Mouse (Mus musculus) forebrain, embryonic 14.5 days (tissue): Measurements from ENCODE around the gene Ifit1bl1. TPM values are rescaled to one million over a fixed set of nuclear protein-coding genes. Genes with fewer than 3 reads are reported as not detected.
"Not testable (repeated sequence)": the region's sequence is repeated elsewhere in the genome, so short reads cannot be mapped to it uniquely, and the experiment has no call there.

Experiments used
- ATAC-seq: fragments of 200-750 bp; cut with Nextera tagmentation; 2 replicates; pipeline ENCODE4 v1.8.0; 2017; ENCODE audit warnings: mild to moderate bottlenecking, moderate library complexity
- DNase-seq: peaks from one replicate; pipeline ENCODE4 v3.0.0-alpha.2; 2015; ENCODE audit warnings: low spot score
- H3K27ac ChIP-seq: fragments of 300-500 bp; sonication (generic); 2 replicates; pipeline ENCODE4 v1.5.1; 2014; ENCODE audit warnings: low read depth, mild to moderate bottlenecking, control low read depth, low read length, moderate library complexity
- H3K27me3 ChIP-seq: fragments of 300-500 bp; sonication (generic); replicated peaks from 2 replicates; pipeline ENCODE4 v1.6.1; 2014; ENCODE audit warnings: low read length, control low read depth, mixed read lengths; ENCODE audit not compliant: control insufficient read depth, insufficient read depth
- H3K36me3 ChIP-seq: fragments of 300-500 bp; sonication (generic); 2 replicates; pipeline ENCODE4 v1.6.1; 2014; ENCODE audit warnings: low read length, control low read depth; ENCODE audit not compliant: control insufficient read depth, insufficient read depth
- H3K4me1 ChIP-seq: fragments of 300-500 bp; sonication (generic); 2 replicates; pipeline ENCODE4 v1.6.1; 2014; ENCODE audit warnings: antibody characterized with exemption, low read length, control low read depth; ENCODE audit not compliant: control insufficient read depth, insufficient read depth
- H3K4me2 ChIP-seq: fragments of 300-500 bp; sonication (generic); 2 replicates; pipeline ENCODE4 v1.6.1; 2014; ENCODE audit warnings: mild to moderate bottlenecking, control low read depth, low read length
- H3K4me3 ChIP-seq: fragments of 300-500 bp; sonication (generic); 2 replicates; pipeline ENCODE4 v1.5.1; 2014; ENCODE audit warnings: low read depth, low read length, control low read depth
- H3K9ac ChIP-seq: fragments of 300-500 bp; sonication (generic); 2 replicates; pipeline ENCODE4 v1.6.1; 2014; ENCODE audit warnings: mild to moderate bottlenecking, low read length, control low read depth, moderate library complexity
- H3K9me3 ChIP-seq: fragments of 300-500 bp; sonication (generic); replicated peaks from 2 replicates; pipeline ENCODE4 v1.6.1; 2016; ENCODE audit warnings: low read length, control low read depth, mixed read lengths; ENCODE audit not compliant: control insufficient read depth
- WGBS: fragments of 180-500 bp; shearing (Covaris S2); extraction: QIAGEN DNeasy Blood & Tissue Kit; methylation state at CpG from one replicate; pipeline ENCODE4 v1.1.7; 2014; 5-methylcytosine and 5-hydroxymethylcytosine counted together
- polyA plus RNA-seq: library from polyadenylated mRNA; unstranded; fragments of >200 nt; fragmentation: Nextera tagmentation; extraction: Ambion mirVana; gene quantifications from 2 replicates; pipeline ENCODE4 v1.2.1, GENCODE M21; 2014

The Ifit1bl1 gene
- 0.33 and 0.85 TPM in 2 replicates for polyA plus RNA-seq

DNA sequence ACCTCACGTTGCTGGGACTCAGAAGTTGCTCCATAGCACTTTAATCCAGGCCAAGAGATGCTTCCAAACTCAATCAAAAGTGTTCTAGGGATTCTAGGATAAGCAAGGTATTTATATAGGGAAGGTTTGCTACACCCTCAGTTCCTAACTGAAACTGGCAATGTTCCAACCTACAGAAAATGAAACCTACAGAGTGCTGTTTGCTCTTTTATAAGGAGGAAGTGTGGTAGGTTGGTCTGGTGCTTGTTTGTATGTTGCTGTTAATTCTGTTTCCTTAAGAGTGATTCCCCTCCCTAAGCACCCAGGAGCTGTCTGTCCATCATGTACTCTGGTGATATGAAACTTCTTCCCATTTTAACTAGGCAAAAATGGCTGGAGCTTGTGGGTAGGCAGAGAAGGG, at the start of gene Ifit1bl1:
Ifit1bl1 (minus strand) TSS at position 69 of the 400 bp plus-strand sequence.
- not testable (repeated sequence) for ATAC-seq, H3K4me2 ChIP-seq, H3K4me1 ChIP-seq, H3K4me3 ChIP-seq, H3K27ac ChIP-seq, H3K36me3 ChIP-seq, DNase-seq, H3K9ac ChIP-seq, H3K27me3 ChIP-seq, H3K9me3 ChIP-seq
- 43% methylated on average over 1 of the region's 1 CpGs for WGBS

DNA sequence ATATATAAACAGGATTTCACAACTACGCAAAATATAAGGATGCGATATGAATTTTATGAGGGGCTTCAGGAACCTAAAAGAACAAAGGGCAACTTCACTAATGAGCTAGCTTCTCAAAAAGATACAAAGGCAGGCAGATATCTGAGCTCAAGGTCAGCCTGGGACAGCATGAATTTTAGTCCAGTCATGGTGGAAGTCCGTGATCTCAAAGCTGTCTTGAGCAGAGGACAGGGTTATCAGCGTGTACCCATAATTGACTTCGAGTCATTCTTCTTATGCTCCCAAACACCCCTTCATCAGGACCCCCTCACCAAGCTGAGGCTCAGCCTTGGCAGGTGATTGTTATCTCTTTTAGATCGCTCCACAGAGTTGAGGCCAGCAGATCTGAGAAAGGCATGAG, 49.2 kb upstream of the Ifit1bl1 start:
- Histone ChIP-seq H3K36me3 (no peaks in the 10 kb centered on the region), H3K27me3 (no peaks in the 10 kb centered on the region), H3K4me3 (no peak overlapping the region), H3K4me2 (no peak overlapping the region), H3K9ac (no peak overlapping the region), H3K4me1 (no peaks in the 10 kb centered on the region), H3K27ac (no peak overlapping the region), H3K9me3 (no peaks in the 10 kb centered on the region)
- 91% methylated on average over 6 of the region's 6 CpGs for WGBS
- no peak for ATAC-seq
- DNase-seq, result no peak

DNA sequence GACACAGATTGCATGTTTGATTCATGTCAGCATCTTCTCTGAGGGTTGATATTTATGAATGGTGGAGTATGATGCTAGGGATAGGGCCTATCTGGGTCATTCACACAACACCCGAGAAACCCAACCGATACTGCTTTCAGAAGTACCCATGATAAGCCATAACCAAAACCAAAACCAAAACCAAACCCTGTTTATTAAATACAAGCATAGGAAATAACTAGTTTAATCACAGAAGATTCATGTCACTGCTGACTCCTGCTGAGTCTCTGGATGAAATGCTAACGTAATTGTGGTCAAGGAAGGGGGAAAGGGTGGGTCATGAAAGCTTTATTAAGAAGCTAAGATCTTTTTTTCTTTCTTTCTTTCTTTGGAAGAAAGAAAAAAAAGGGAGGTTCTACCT, 48.5 kb upstream of the Ifit1bl1 start:
- H3K9me3 ChIP-seq, result no peaks in the 10 kb centered on the region
- no peaks in the 10 kb centered on the region for H3K27me3 ChIP-seq
- H3K9ac ChIP-seq, result no peak overlapping the region
- no peak for DNase-seq
- no peaks in the 10 kb centered on the region for H3K36me3 ChIP-seq
- no peaks in the 10 kb centered on the region for H3K4me1 ChIP-seq
- no peak overlapping the region for H3K27ac ChIP-seq
- no peak for ATAC-seq
- WGBS, result 94% methylated on average over 3 of the region's 3 CpGs
- no peak overlapping the region for H3K4me2 ChIP-seq
- H3K4me3 ChIP-seq, result no peak overlapping the region

DNA sequence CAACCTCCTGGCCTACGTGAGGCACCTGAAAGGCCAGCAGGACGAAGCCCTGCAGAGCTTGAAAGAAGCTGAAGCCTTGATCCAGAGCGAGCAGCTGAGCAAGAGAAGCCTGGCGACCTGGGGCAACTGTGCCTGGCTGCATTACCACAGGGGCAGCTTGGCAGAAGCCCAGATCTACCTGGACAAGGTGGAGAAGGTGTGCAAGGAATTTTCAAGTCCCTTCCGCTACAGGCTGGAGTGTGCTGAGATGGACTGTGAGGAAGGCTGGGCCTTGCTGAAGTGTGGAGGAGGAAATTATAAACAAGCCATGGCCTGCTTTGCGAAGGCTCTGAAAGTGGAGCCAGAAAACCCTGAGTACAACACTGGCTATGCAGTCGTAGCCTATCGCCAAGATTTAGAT, 45.9 kb upstream of the Ifit1bl1 start:
- not testable (repeated sequence) for H3K27ac ChIP-seq, ATAC-seq, H3K4me3 ChIP-seq, DNase-seq, H3K4me2 ChIP-seq, H3K36me3 ChIP-seq, H3K9ac ChIP-seq, H3K4me1 ChIP-seq, H3K9me3 ChIP-seq, H3K27me3 ChIP-seq
- 93% methylated on average over 8 of the region's 8 CpGs for WGBS

DNA sequence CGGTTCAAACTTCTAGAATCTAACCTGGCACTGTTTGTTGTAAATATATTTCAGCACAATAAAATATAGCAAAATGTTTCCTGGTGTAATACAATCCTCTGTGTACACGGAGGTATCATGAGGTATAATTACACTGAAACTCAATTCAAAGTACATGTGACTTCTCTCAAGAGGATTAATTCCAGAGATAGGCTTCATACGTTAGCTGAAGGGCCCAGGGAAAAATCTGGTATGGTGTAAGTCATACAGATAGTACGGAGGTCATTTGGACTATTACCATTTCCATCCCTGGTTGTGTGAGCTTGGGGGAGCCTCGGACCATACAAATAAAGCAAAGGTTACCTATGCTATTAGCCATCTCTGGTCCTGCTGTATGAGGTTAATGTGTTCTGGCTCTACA, 40.9 kb upstream of the Ifit1bl1 start:
- Histone ChIP-seq H3K4me1 (no peaks in the 10 kb centered on the region), H3K9ac (no peak overlapping the region), H3K9me3 (no peaks in the 10 kb centered on the region), H3K27ac (no peak overlapping the region), H3K27me3 (no peaks in the 10 kb centered on the region), H3K36me3 (no peaks in the 10 kb centered on the region), H3K4me3 (no peak overlapping the region), H3K4me2 (no peak overlapping the region)
- DNase-seq, result no peak
- WGBS, result 80% methylated on average over 5 of the region's 5 CpGs
- no peak for ATAC-seq

DNA sequence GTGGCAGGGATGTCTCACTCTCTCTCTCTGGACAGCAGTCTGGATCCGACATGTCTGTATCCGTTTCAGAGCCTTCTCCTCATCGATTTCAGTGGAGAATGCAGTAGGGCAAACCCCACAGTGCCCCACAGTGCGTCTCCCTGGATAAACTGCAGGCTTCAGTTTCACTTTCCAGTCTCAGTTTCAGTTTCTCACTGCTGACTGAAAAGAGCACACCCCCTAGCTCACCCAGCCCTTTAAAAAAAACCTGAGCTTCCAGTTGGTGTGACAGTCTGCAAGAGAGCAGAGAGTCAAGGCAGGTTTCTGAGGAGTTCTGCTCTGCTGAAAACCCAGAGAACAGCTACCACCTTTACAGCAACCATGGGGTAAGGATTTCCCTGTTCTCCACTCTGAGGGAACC, 38.9 kb upstream of the Ifit1bl1 start, which contains the start of the genes Ifit1bl2 and Ifit1:
Ifit1bl2 (minus strand) TSS at position 121 of the 400 bp plus-strand sequence.
Ifit1 (plus strand) TSS at position 249 of the 400 bp plus-strand sequence.
- no peak within 1 kb of the TSS for H3K27ac ChIP-seq
- no peak within 1 kb of the TSS for H3K4me2 ChIP-seq
- no peaks in the 10 kb centered on the region for H3K36me3 ChIP-seq
- DNase-seq (no peak), ATAC-seq (no peak)
- H3K27me3 ChIP-seq, result no peaks in the 10 kb centered on the region
- no peak within 1 kb of the TSS for H3K4me3 ChIP-seq
- no peaks in the 10 kb centered on the region for H3K9me3 ChIP-seq
- H3K4me1 ChIP-seq, result no peaks in the 10 kb centered on the region
- WGBS, result 66% methylated on average over 4 of the region's 4 CpGs
- no peak within 1 kb of the TSS for H3K9ac ChIP-seq

DNA sequence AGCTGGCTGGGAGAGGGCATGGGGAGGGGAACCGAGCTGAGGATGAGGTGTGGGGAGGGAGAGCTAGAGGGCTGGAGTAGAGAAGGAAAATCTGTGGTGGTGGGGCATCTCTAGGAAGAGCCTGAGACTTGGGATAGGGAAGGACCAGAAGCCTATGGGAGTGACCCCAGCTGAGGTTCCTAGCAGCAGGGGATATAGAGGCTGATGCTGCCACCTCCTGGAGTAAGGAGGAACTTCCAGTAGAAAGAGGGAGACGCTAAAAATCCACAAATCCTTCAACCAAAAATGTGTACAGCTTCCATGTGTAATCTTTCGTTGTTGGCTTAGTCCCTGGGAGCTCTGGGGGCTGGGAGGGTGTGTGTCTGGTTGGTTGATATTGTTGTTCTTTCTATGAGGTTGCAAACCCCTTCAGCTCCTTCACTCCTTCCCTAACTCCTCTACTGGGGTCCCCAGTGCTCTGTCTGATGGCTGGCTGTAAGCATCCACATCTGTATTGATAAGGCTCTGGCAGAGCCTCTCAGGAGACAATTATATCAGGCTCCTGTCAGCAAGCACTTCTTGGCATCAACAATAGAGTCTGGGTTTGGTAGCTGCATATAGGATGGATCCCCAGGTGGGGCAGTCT, 35.3 kb upstream of the Ifit1bl1 start:
- DNase-seq (peak; percentile 66), ATAC-seq (peak; percentile 72; the same call in 1 of the 2 replicates)
- Histone ChIP-seq H3K36me3 (no peaks in the 10 kb centered on the region), H3K9me3 (no peaks in the 10 kb centered on the region), H3K9ac (no peak overlapping the region), H3K4me3 (no peak overlapping the region), H3K4me2 (no peak overlapping the region), H3K4me1 (no peaks in the 10 kb centered on the region), H3K27me3 (no peaks in the 10 kb centered on the region), H3K27ac (no peak overlapping the region)
- 13% methylated on average over 3 of the region's 3 CpGs for WGBS

DNA sequence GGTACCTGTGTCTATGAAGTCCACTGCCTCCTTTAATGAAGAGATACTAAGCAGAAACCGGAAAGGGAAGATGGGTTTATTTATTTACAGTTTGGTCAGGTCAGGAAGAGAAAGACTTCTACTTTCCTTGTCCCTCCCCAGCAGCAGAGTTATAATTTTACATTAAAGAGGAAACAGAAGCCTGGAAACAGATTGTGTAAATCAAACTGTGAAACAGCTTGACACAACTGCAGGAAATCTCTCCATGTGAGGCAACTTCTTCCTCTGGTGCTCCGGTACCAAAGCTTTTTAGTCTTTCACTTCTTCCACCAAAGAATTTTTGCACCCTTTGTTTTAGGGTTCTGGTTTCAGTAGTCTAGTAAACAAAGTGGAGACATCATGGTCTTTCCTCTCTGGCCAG, 31.7 kb upstream of the Ifit1bl1 start:
- WGBS, result 84% methylated on average over 2 of the region's 2 CpGs
- Histone ChIP-seq H3K4me2 (no peak overlapping the region), H3K27ac (no peak overlapping the region), H3K27me3 (no peaks in the 10 kb centered on the region), H3K36me3 (no peaks in the 10 kb centered on the region), H3K4me3 (no peak overlapping the region), H3K4me1 (no peaks in the 10 kb centered on the region), H3K9ac (no peak overlapping the region), H3K9me3 (no peaks in the 10 kb centered on the region)
- DNase-seq (no peak), ATAC-seq (no peak)

DNA sequence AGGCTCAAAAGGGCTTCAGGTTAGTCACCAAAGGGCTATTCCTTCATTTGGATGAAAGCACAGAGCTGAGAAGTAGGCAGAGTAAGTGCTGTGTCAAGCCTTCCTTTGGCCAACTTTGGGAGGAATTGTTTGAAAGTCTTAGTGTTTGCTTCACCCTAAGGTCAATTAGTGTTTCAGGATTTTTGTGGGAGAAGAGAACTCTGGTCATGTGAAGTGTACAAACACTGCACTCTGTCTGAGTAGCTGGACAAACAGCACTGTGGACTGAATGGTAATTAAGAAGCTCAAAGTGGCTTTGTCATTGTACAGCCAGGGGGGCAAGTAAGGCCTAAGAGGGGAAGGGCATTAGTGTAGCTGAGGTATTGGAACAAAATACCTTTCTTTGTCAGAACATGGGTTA, 29.7 kb upstream of the Ifit1bl1 start:
- Histone ChIP-seq H3K4me3 (no peak overlapping the region), H3K4me2 (no peak overlapping the region), H3K9ac (no peak overlapping the region), H3K27ac (no peak overlapping the region), H3K4me1 (no peaks in the 10 kb centered on the region), H3K9me3 (no peaks in the 10 kb centered on the region), H3K36me3 (no peaks in the 10 kb centered on the region), H3K27me3 (no peaks in the 10 kb centered on the region)
- DNase-seq (no peak), ATAC-seq (no peak)
